Mouse (Mus musculus) neural tube, embryonic 11.5 days (tissue): ENCODE results near the gene Smim24. TPM values are rescaled to one million over a fixed set of nuclear protein-coding genes. Genes with fewer than 3 reads are reported as not detected.

Source experiments
- ATAC-seq: fragments of 200-750 bp; cut with Nextera tagmentation; 2 replicates; pipeline ENCODE4 v1.8.0; 2017; ENCODE audit warnings: moderate number of reproducible peaks, mild to moderate bottlenecking, moderate TSS enrichment, moderate library complexity; ENCODE audit not compliant: insufficient read depth, low FRiP score, low TSS enrichment
- DNase-seq: peaks from one replicate; pipeline ENCODE4 v3.0.0-alpha.2; 2015; ENCODE audit warnings: low spot score
- H3K27ac ChIP-seq: fragments of 300-500 bp; sonication (generic); 2 replicates; pipeline ENCODE4 v1.5.1; 2014; ENCODE audit warnings: low read depth, mild to moderate bottlenecking, low read length
- H3K27me3 ChIP-seq: fragments of 300-500 bp; sonication (generic); 2 replicates; pipeline ENCODE4 v1.6.1; 2014; ENCODE audit warnings: mild to moderate bottlenecking, low read length, mixed read lengths; ENCODE audit not compliant: control insufficient read depth, insufficient read depth
- H3K36me3 ChIP-seq: fragments of 300-500 bp; sonication (generic); 2 replicates; pipeline ENCODE4 v1.6.1; 2014; ENCODE audit warnings: mild to moderate bottlenecking, low read length, moderate library complexity, mixed read lengths; ENCODE audit not compliant: control insufficient read depth, insufficient read depth
- H3K4me1 ChIP-seq: fragments of 300-500 bp; sonication (generic); 2 replicates; pipeline ENCODE4 v1.6.1; 2014; ENCODE audit warnings: low read length, mixed read lengths; ENCODE audit not compliant: control insufficient read depth, insufficient read depth
- H3K4me2 ChIP-seq: fragments of 300-500 bp; sonication (generic); 2 replicates; pipeline ENCODE4 v1.6.1; 2014; ENCODE audit warnings: low read depth, mild to moderate bottlenecking, moderate library complexity
- H3K4me3 ChIP-seq: fragments of 300-500 bp; sonication (generic); 2 replicates; pipeline ENCODE4 v1.5.1; 2014; ENCODE audit warnings: low read depth, low read length
- H3K9ac ChIP-seq: fragments of 300-500 bp; sonication (generic); 2 replicates; pipeline ENCODE4 v1.6.1; 2014; ENCODE audit warnings: mild to moderate bottlenecking, low read length
- H3K9me3 ChIP-seq: fragments of 300-500 bp; sonication (generic); 2 replicates; pipeline ENCODE4 v1.6.1; 2016; ENCODE audit warnings: low read length; ENCODE audit not compliant: control insufficient read depth
- WGBS: fragments of 180-500 bp; shearing (Covaris S2); extraction: QIAGEN DNeasy Blood & Tissue Kit; methylation state at CpG from one replicate; pipeline ENCODE4 v1.1.7; 2014; 5-methylcytosine and 5-hydroxymethylcytosine counted together
- polyA plus RNA-seq: library from polyadenylated mRNA; unstranded; fragments of >200 nt; fragmentation: Nextera tagmentation; extraction: Ambion mirVana; gene quantifications from 2 replicates; pipeline ENCODE4 v1.2.1, GENCODE M21; 2014

Smim24 gene
- polyA plus RNA-seq, 1 experiment from 2014 or later, result 1.9 TPM

DNA sequence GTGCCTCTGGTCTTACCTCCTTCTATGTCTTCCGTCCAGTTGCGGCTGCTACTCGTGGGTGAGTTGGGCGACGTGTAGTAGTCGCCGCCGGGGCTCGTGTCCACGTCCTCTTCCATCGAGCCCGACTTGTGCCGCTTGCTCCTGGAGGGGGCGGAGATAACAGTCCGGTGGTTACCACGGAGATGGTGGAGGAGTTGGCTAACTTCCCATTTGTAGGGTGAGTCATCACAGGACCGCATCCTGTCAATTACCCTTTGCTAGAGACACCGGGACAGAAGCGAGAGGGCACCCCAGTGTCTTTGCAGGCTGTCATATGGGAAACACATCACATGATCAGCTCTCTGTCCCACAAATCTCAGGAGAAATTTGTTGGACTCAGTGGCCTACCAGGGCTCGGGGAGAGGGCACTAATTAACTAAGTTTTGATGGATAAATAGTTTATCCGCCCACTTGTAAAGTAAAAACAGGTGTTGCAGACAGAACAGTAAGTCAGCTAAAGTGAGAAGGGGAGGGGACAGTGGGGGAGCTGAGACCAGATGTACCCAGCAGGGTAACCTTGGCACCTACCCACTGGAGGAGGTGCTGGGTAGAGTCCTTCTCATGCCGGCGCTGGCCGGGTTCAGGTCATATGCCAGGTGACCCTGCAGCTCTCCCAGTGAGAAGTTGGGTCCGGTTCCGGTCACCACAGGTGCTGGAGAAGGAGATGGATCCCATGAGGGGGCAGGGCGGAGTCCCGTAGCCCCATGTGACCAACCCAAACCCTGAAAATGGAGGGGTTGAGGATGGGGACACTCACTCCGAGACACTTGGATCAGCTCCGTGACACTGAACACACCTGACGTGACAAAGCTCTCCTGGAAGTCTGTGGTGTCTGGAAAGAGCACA, 14.9 kb downstream of the Smim24 start:
- no peaks in the 10 kb centered on the region for H3K36me3 ChIP-seq
- peak overlapping the region; percentile 33 for H3K4me2 ChIP-seq
- no peaks in the 10 kb centered on the region for H3K9me3 ChIP-seq
- H3K27ac ChIP-seq, result no peak overlapping the region
- 21% methylated on average over 31 of the region's 31 CpGs for WGBS
- H3K9ac ChIP-seq, result no peak overlapping the region
- H3K4me3 ChIP-seq, result peak overlapping the region; percentile 15; the same call in 1 of the 2 replicates
- ATAC-seq, result no peak
- H3K27me3 ChIP-seq, result peaks cover 22% of the 10 kb centered on the region
- peaks cover 56% of the 10 kb centered on the region for H3K4me1 ChIP-seq
- peak; percentile 62 for DNase-seq

DNA sequence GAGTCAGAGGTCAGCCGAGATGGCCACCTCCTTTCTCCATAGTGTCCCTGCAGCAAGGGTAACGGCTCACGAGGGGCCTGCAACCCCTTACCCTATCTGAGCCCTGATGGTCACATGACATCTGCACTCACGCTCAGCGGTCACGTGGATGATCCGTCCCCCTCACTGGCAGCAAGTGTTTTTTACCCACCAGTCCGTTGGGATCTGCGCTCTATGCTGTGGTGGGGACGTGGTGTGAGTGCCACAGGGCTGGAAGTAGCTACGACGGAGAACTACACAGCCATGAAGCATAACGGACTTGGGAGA, 15.5 kb downstream of the Smim24 start:
- no peak overlapping the region for H3K9ac ChIP-seq
- H3K27me3 ChIP-seq, result peaks cover 22% of the 10 kb centered on the region
- WGBS, result 38% methylated on average over 13 of the region's 13 CpGs
- no peak for DNase-seq
- H3K36me3 ChIP-seq, result no peaks in the 10 kb centered on the region
- no peaks in the 10 kb centered on the region for H3K9me3 ChIP-seq
- no peak overlapping the region for H3K4me2 ChIP-seq
- no peak overlapping the region for H3K4me3 ChIP-seq
- H3K4me1 ChIP-seq, result peaks cover 50% of the 10 kb centered on the region
- ATAC-seq, result no peak
- no peak overlapping the region for H3K27ac ChIP-seq

DNA sequence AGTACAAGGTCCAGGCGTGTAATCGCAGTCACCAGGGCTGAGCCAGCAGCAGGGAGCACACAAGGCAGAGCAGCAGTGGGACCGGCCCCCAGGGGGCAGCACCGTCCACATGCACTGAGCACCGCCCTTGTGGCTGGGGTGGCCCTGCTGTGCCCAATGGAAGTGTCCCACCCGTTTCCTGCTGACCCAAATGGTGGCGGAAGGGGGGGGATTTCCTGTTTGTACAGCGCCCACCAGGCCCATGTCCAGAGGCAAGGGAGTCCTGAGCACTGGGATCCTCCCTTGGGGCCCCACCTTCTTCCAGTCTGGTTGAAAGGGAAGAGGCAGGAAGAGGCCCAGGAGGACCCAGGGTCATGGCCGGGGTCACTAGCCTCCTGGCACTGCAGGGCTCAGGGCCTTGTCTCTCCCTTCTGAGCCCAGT, 16.0 kb downstream of the Smim24 start:
- 13% methylated on average over 9 of the region's 9 CpGs for WGBS
- Histone ChIP-seq H3K36me3 (no peaks in the 10 kb centered on the region), H3K4me2 (no peak overlapping the region; the same call in 1 of the 2 replicates), H3K27ac (no peak overlapping the region), H3K27me3 (peaks cover 22% of the 10 kb centered on the region), H3K9me3 (no peaks in the 10 kb centered on the region), H3K9ac (no peak overlapping the region), H3K4me1 (peaks cover 51% of the 10 kb centered on the region), H3K4me3 (no peak overlapping the region)
- peak; percentile 83 for DNase-seq
- peak; percentile 52; the same call in 1 of the 2 replicates for ATAC-seq

DNA sequence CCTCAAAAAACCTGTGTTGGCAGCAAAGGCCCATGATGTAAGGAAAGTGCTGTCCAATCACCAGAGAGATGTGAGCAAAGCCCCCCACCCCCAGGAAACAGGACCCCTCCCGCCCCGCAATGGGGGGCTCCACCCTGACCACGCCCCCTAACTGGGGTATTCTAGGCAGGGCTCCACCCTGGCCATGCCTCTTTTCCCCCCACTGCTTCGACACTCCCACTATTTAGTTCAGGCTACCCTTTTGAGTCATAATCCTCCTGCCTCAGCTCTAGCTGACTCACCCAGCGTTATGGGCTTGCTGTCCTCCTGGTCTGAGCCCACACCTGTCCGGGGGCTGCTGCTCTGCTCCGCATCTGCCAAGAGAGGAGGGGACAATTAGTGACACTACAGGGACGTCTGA, 16.5 kb downstream of the Smim24 start:
- Histone ChIP-seq H3K9me3 (no peaks in the 10 kb centered on the region), H3K27ac (peak overlapping the region; percentile 56), H3K36me3 (no peaks in the 10 kb centered on the region), H3K9ac (peak overlapping the region; percentile 7; the same call in 1 of the 2 replicates), H3K4me1 (peaks cover 49% of the 10 kb centered on the region), H3K4me2 (peak overlapping the region; percentile 23), H3K27me3 (peaks cover 22% of the 10 kb centered on the region), H3K4me3 (no peak overlapping the region)
- 9% methylated on average over 8 of the region's 8 CpGs for WGBS
- no peak for DNase-seq
- no peak for ATAC-seq

DNA sequence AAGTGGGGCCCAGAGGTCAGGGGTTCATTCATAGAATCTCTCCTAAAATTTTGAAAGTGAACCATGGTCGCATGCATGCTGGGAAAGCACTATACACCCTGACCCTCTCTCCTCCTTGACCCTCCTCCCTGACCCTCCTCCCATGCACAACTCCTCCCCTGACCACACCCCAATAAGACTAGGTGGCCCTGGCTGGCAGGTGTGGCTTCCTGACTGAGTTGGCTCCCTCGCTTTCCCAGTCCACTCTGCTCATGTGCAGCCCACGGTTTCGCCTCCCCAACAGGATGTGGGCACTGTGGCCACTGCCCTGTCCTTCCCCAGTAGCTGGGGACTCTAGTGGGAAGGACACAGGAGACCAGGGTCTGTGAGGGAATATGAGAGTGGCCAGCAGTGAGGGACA, 17.5 kb downstream of the Smim24 start:
- Histone ChIP-seq H3K4me3 (no peak overlapping the region), H3K9ac (no peak overlapping the region), H3K4me1 (peaks cover 53% of the 10 kb centered on the region), H3K36me3 (no peaks in the 10 kb centered on the region), H3K27me3 (peaks cover 17% of the 10 kb centered on the region), H3K9me3 (no peaks in the 10 kb centered on the region), H3K4me2 (0 out of 2 replicates have a peak overlapping the region, but pooled peaks have one; percentile 7), H3K27ac (peak overlapping the region; percentile 56; the same call in 1 of the 2 replicates)
- WGBS, result 65% methylated on average over 4 of the region's 4 CpGs
- no peak for DNase-seq
- ATAC-seq, result no peak

DNA sequence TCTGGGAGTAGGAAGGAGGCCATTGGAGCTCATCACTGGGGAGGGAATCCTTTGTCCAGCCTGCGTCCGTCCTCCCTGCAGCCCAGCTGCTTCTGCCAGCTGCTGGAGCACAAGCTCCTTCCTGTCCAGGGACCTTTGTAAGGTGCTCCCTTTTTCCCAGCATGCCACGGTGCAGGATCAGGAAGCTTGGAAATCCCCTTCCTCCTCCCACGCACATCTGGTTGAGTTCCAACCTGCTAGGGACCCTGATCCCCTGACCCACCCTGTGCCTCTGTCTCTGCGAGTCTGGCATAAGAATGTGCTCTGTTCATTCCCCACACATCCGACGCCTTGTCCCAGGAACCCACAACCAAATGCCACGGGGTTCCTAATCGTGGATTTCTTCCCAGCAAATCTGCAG, 18.1 kb downstream of the Smim24 start:
- 0 out of 2 replicates have a peak overlapping the region, but pooled peaks have one; percentile 4 for H3K4me2 ChIP-seq
- H3K9ac ChIP-seq, result no peak overlapping the region
- DNase-seq, result no peak
- H3K4me3 ChIP-seq, result no peak overlapping the region
- no peaks in the 10 kb centered on the region for H3K9me3 ChIP-seq
- H3K27ac ChIP-seq, result no peak overlapping the region
- no peaks in the 10 kb centered on the region for H3K36me3 ChIP-seq
- peaks cover 53% of the 10 kb centered on the region for H3K4me1 ChIP-seq
- ATAC-seq, result no peak
- WGBS, result 81% methylated on average over 9 of the region's 9 CpGs
- peaks cover 17% of the 10 kb centered on the region for H3K27me3 ChIP-seq

DNA sequence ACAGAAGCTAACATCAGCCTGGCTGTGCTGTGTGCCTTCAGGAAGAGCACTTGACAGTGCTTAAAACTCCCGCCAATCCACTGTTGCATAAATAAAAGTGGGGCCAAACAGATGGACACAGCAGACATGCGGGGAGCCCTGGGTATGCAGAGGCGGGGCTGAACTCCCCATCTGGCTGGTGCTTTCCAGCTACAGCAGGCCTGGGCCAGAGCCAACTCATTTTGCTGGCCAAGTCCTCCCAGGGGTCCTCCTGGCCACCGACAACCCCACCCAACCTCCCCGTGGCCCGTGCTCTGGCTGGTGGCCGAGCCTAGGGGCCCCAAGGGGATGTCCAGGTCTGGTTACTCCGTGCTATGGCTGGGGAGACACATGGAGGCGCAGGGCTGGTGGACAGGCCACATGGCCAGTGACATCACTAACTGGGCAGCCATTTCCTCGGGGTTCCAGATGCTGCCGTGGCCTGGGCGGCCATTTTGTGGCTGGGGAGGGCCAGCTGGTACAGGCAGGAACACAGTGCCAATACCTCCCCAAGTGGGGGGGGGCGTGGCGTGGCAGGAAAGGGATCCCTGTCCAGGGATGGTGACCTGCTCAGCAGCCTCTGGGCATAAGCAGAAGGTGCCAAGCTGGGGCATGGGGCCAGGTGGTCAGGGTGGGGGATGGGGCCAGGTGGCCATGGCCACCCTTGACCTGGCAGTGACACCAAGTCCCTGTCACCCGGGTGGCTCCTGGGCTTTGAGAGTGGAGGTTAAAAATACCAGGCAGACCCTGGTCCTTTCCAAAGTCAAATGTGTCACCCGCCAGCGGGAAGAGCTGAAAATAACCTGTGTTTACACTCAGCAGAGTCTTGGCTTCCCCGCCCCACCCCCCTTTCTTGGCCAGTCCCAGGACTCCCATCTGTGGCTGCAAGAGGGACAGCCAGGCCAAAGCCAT, 18.9 kb downstream of the Smim24 start:
- H3K9ac ChIP-seq, result no peak overlapping the region; the same call in none of the 2 replicates
- H3K4me2 ChIP-seq, result no peak overlapping the region
- 74% methylated on average over 17 of the region's 18 CpGs for WGBS
- peak overlapping the region; percentile 39; the same call in 1 of the 2 replicates for H3K27ac ChIP-seq
- H3K4me3 ChIP-seq, result no peak overlapping the region
- no peaks in the 10 kb centered on the region for H3K9me3 ChIP-seq
- no peaks in the 10 kb centered on the region for H3K36me3 ChIP-seq
- ATAC-seq, result no peak
- H3K27me3 ChIP-seq, result peaks cover 10% of the 10 kb centered on the region
- peaks cover 53% of the 10 kb centered on the region for H3K4me1 ChIP-seq
- DNase-seq, result no peak

DNA sequence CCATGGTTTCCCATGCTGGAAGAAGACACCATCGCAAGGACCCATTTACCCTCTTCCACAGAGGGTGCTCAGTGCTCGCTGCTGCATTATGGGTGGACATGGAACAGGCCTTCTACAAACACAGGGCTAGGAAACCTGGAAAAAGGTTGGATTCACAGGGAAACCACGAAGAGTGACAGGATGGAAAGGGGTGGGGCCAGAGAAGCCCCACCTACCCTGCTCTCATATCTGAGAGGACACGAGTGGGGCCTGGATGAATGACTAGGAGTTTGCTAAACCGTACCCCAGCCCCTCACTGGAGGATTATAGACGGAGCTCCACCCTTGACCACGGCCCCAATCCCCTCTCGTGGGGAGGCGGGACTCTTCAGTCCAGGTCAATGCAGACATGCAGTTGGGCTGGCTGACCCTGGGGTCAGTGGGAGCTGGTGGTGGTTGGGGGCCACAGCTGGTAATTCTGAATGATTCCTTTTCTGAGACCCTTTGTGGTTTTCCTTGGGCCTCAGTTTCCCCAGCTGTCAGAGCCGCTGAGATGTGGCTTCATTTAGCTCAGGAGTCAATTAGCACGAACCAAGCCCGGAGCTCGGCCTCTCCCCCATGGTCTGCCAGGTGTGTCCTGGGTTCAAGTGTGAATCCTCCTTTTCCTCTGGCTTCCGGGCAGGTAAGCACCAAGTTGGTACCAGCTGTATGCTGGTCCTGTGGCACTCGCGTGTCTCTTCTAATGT, 19.9 kb downstream of the Smim24 start:
- 80% methylated on average over 16 of the region's 16 CpGs for WGBS
- Histone ChIP-seq H3K9ac (no peak overlapping the region), H3K4me1 (peaks cover 49% of the 10 kb centered on the region), H3K4me3 (no peak overlapping the region), H3K27me3 (peaks cover 5% of the 10 kb centered on the region; the same call in 1 of the 2 replicates), H3K36me3 (no peaks in the 10 kb centered on the region), H3K4me2 (no peak overlapping the region), H3K9me3 (no peaks in the 10 kb centered on the region), H3K27ac (no peak overlapping the region; the same call in 1 of the 2 replicates)
- ATAC-seq (no peak), DNase-seq (no peak)
